27 mouse cellular contexts compared by ENCODE assay signal in genomic region chr17:79246962-79247902, GRCm38 (mm10).
A peak's percentile ranks its signal among the peaks of the same experiment; 100 is the strongest.
DNase-seq lines count a peak whose midpoint lies in the region; ATAC-seq and TF ChIP-seq lines count a peak whose summit lies in the region.
"Had no signal": no experiment of that assay in that cellular context is flagged by ENCODE, and none has a peak within 500 bp of the region (broad histone marks: within the 10 kb centered on the region; RNA-seq: fewer than 3 reads in every experiment).

No protein-coding gene starts in this region.

- no peak overlapping the region for H3K4me3 ChIP-seq in hindbrain, embryonic 13.5 days
- no peak overlapping the region for H3K4me3 ChIP-seq in hindbrain, postnatal 0 days (ENCODE audit: low read length)
- H3K4me3 ChIP-seq in forebrain, embryonic 14.5 days (ENCODE audit: low read depth, low read length) = no peak overlapping the region
- H3K4me3 ChIP-seq in stomach, postnatal 0 days (ENCODE audit: low read depth, low read length) = no peak overlapping the region
- H3K4me3 ChIP-seq in limb, embryonic 10.5 days = no peak overlapping the region
- H3K4me3 ChIP-seq: embryonic facial prominence, embryonic 13.5 days; erythroblast, embryonic 14.5 days; heart, embryonic 10.5 days; heart, embryonic 15.5 days; limb, embryonic 13.5 days; lung, embryonic 15.5 days had no signal

- no peak overlapping the region for H3K27ac ChIP-seq in hindbrain, embryonic 13.5 days
- no peak overlapping the region for H3K27ac ChIP-seq in hindbrain, postnatal 0 days
- no peak overlapping the region; the same call in 1 of the 2 replicates for H3K27ac ChIP-seq in forebrain, embryonic 14.5 days (ENCODE audit: low read depth, low read length)
- no peak overlapping the region for H3K27ac ChIP-seq in stomach, postnatal 0 days (replicated peaks)
- no peak overlapping the region for H3K27ac ChIP-seq in limb, embryonic 10.5 days
- H3K27ac ChIP-seq: embryonic facial prominence, embryonic 13.5 days; heart, embryonic 10.5 days; heart, embryonic 15.5 days; kidney, postnatal 0 days; limb, embryonic 13.5 days; lung, embryonic 15.5 days had no signal

- ATAC-seq in hindbrain, embryonic 13.5 days (ENCODE audit: low FRiP score) = peak; percentile 71; the same call in 1 of the 2 replicates
- ATAC-seq in hindbrain, postnatal 0 days = no peak
- peak; percentile 85 for ATAC-seq in forebrain, embryonic 14.5 days
- no peak for ATAC-seq in stomach, postnatal 0 days (ENCODE audit: low FRiP score, low TSS enrichment)
- ATAC-seq: intestine, embryonic 16.5 days had no signal

- 0 out of 2 replicates have a peak, but pooled peaks cover 4% of the 10 kb centered on the region for H3K4me1 ChIP-seq in hindbrain, embryonic 13.5 days (replicated peaks)
- no peaks in the 10 kb centered on the region; the same call in 1 of the 2 replicates for H3K4me1 ChIP-seq in hindbrain, postnatal 0 days (ENCODE audit: insufficient read depth, low read length)
- H3K4me1 ChIP-seq in forebrain, embryonic 14.5 days (ENCODE audit: control insufficient read depth, insufficient read depth, low read length) = peaks cover 7% of the 10 kb centered on the region
- H3K4me1 ChIP-seq in stomach, postnatal 0 days (replicated peaks; ENCODE audit: control insufficient read depth, insufficient read depth) = no peaks in the 10 kb centered on the region
- no peaks in the 10 kb centered on the region for H3K4me1 ChIP-seq in limb, embryonic 10.5 days
- H3K4me1 ChIP-seq: embryonic facial prominence, embryonic 13.5 days; heart, embryonic 10.5 days; heart, embryonic 15.5 days; limb, embryonic 13.5 days; lung, embryonic 15.5 days had no signal

- H3K9me3 ChIP-seq in hindbrain, embryonic 13.5 days = peaks cover 5% of the 10 kb centered on the region; the same call in 1 of the 2 replicates
- no peaks in the 10 kb centered on the region for H3K9me3 ChIP-seq in hindbrain, postnatal 0 days (ENCODE audit: low read length)
- 0 out of 2 replicates have a peak, but pooled peaks cover 2% of the 10 kb centered on the region for H3K9me3 ChIP-seq in forebrain, embryonic 14.5 days (replicated peaks; ENCODE audit: control insufficient read depth, low read length)
- no peaks in the 10 kb centered on the region for H3K9me3 ChIP-seq in stomach, postnatal 0 days (ENCODE audit: control insufficient read depth, low read length)
- H3K9me3 ChIP-seq in limb, embryonic 10.5 days (replicated peaks) = no peaks in the 10 kb centered on the region
- H3K9me3 ChIP-seq: embryonic facial prominence, embryonic 13.5 days; heart, embryonic 10.5 days; heart, embryonic 15.5 days; lung, embryonic 15.5 days had no signal

- no peak for TF ChIP-seq EP300 in stomach, postnatal 0 days (optimal IDR thresholded peaks at IDR 0.05)

- no peak for DNase-seq in hindbrain, postnatal 0 days (ENCODE audit: low spot score)
- peak; percentile 34 for DNase-seq in 3T3-L1 (ENCODE audit: low read depth, low spot score)
- DNase-seq in Muller cell, postnatal 12 days (ENCODE audit: inconsistent ontology term) = peak; percentile 14
- DNase-seq in forebrain, embryonic 14.5 days (ENCODE audit: low spot score) = peak; percentile 63
- no peak for DNase-seq in stomach, postnatal 0 days (ENCODE audit: low spot score)
- no peak for DNase-seq in limb, embryonic 10.5 days (ENCODE audit: low spot score)
- DNase-seq: adrenal gland, postnatal 10 days; cerebellum, adult 11-12 months; cerebellum, adult 9-11 months; gastrocnemius, postnatal 14 days; heart, postnatal 36 days; kidney, adult 8-10 months; layer of hippocampus, postnatal 36 days; lung, postnatal 36 days; thymus, postnatal 4 days had no signal

- TF ChIP-seq CTCF in hindbrain, postnatal 0 days (IDR thresholded peaks at IDR 0.05; ENCODE audit: low read depth) = no peak
- no peak for TF ChIP-seq CTCF in stomach, postnatal 0 days (IDR thresholded peaks at IDR 0.05; ENCODE audit: low read depth)

- no peaks in the 10 kb centered on the region for H3K36me3 ChIP-seq in hindbrain, embryonic 13.5 days
- H3K36me3 ChIP-seq in hindbrain, postnatal 0 days (ENCODE audit: insufficient read depth, low read length) = no peaks in the 10 kb centered on the region
- H3K36me3 ChIP-seq in forebrain, embryonic 14.5 days (ENCODE audit: control insufficient read depth, insufficient read depth, low read length) = no peaks in the 10 kb centered on the region
- H3K36me3 ChIP-seq in stomach, postnatal 0 days (ENCODE audit: control insufficient read depth, insufficient read depth, low read length) = no peaks in the 10 kb centered on the region
- no peaks in the 10 kb centered on the region for H3K36me3 ChIP-seq in limb, embryonic 10.5 days
- H3K36me3 ChIP-seq: embryonic facial prominence, embryonic 13.5 days; heart, embryonic 10.5 days; heart, embryonic 15.5 days; limb, embryonic 13.5 days; lung, embryonic 15.5 days had no signal

- H3K27me3 ChIP-seq in hindbrain, embryonic 13.5 days = no peaks in the 10 kb centered on the region
- no peaks in the 10 kb centered on the region for H3K27me3 ChIP-seq in hindbrain, postnatal 0 days (ENCODE audit: insufficient read depth, low read length)
- no peaks in the 10 kb centered on the region for H3K27me3 ChIP-seq in forebrain, embryonic 14.5 days (replicated peaks; ENCODE audit: control insufficient read depth, insufficient read depth, low read length)
- H3K27me3 ChIP-seq in stomach, postnatal 0 days (ENCODE audit: control insufficient read depth, insufficient read depth, low read length) = no peaks in the 10 kb centered on the region
- no peaks in the 10 kb centered on the region for H3K27me3 ChIP-seq in limb, embryonic 10.5 days (ENCODE audit: low read depth, poor library complexity, severe bottlenecking)
- H3K27me3 ChIP-seq: CH12.LX; embryonic facial prominence, embryonic 13.5 days; heart, embryonic 15.5 days; limb, embryonic 13.5 days; lung, embryonic 15.5 days had no signal

- WGBS in hindbrain, embryonic 13.5 days = 65% methylated on average over 9 of the region's 9 CpGs
- 63% methylated on average over 9 of the region's 9 CpGs for WGBS in hindbrain, postnatal 0 days
- WGBS in forebrain, embryonic 14.5 days = 27% methylated on average over 9 of the region's 9 CpGs
- 80% methylated on average over 9 of the region's 9 CpGs for WGBS in stomach, postnatal 0 days
- 86% methylated on average over 9 of the region's 9 CpGs for WGBS in limb, embryonic 10.5 days

- no peak overlapping the region for H3K4me2 ChIP-seq in hindbrain, embryonic 13.5 days
- H3K4me2 ChIP-seq in hindbrain, postnatal 0 days (ENCODE audit: low read depth, low read length) = no peak overlapping the region
- H3K4me2 ChIP-seq in forebrain, embryonic 14.5 days (ENCODE audit: low read length) = no peak overlapping the region
- H3K4me2 ChIP-seq in stomach, postnatal 0 days (replicated peaks; ENCODE audit: low read depth) = no peak overlapping the region
- H3K4me2 ChIP-seq: embryonic facial prominence, embryonic 13.5 days; heart, embryonic 15.5 days; limb, embryonic 13.5 days; liver, embryonic 11.5 days; lung, embryonic 15.5 days; midbrain, embryonic 11.5 days had no signal

- H3K9ac ChIP-seq in hindbrain, embryonic 13.5 days = no peak overlapping the region
- no peak overlapping the region for H3K9ac ChIP-seq in hindbrain, postnatal 0 days (replicated peaks; ENCODE audit: low read length)
- H3K9ac ChIP-seq in forebrain, embryonic 14.5 days (ENCODE audit: low read length) = no peak overlapping the region
- H3K9ac ChIP-seq in stomach, postnatal 0 days (ENCODE audit: low read length) = no peak overlapping the region
- H3K9ac ChIP-seq: embryonic facial prominence, embryonic 13.5 days; heart, embryonic 15.5 days; limb, embryonic 13.5 days; lung, embryonic 15.5 days had no signal

Comparison
In these comparisons a context has a peak if more than half of its experiments do, and no peak if none do; other contexts are left out.
1. ATAC-seq: peak in hindbrain, embryonic 13.5 days (single experiment) and forebrain, embryonic 14.5 days (single experiment); none in hindbrain, postnatal 0 days (single experiment) and stomach, postnatal 0 days (single experiment).
2. DNase-seq: peak in 3T3-L1 (single experiment), Muller cell, postnatal 12 days (single experiment) and forebrain, embryonic 14.5 days (single experiment); none in hindbrain, postnatal 0 days (single experiment), stomach, postnatal 0 days (single experiment) and limb, embryonic 10.5 days (single experiment).